Mouse (Mus musculus) embryonic fibroblast, embryonic 13.5 days (primary cell): ENCODE measurements around the gene Rapgef4.

Experiments
- CTCF ChIP-seq: IDR thresholded peaks from 2 replicates; pipeline ENCODE4 v1.5.1; 2011; ENCODE audit warnings: mild to moderate bottlenecking, control low read depth, low read length, moderate library complexity, borderline replicate concordance; ENCODE audit not compliant: insufficient read depth
- POLR2A ChIP-seq: IDR thresholded peaks from 2 replicates; pipeline ENCODE4 v1.6.1; 2011; ENCODE audit warnings: low read depth, mild to moderate bottlenecking, control low read depth, low read length, moderate library complexity

DNA sequence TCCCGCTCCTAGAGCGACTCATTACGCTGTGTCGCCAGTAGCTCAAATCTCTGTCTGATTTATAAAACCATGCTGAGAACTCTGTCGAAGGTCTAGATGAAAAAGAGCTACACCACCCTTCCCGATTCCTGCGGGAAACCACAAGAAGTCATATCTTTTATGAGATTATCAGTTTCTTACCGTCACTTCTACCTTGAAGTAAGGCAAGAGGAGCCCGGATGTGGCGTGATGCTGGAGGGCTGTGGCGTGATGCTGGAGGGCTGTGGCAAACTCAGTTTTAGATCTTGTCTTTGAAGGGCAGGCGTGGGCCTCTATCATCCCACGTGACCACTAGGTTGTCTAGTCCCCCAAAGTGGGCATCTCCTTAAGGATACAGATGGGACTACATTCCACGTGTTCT lies 300.9 kb downstream of the Rapgef4 start:
- no peak for TF ChIP-seq CTCF
- TF ChIP-seq POLR2A, result no peak
